Mouse (Mus musculus): ENCODE measurements around the gene Pou2f3. TPM values are rescaled to one million over a fixed set of nuclear protein-coding genes. Genes with fewer than 3 reads are reported as not detected.
A peak's percentile ranks its signal among the peaks of the same experiment; 100 is the strongest.

Gene Pou2f3
- polyA plus RNA-seq, 1 experiment from 2014 or later: 0.53 TPM

DNA sequence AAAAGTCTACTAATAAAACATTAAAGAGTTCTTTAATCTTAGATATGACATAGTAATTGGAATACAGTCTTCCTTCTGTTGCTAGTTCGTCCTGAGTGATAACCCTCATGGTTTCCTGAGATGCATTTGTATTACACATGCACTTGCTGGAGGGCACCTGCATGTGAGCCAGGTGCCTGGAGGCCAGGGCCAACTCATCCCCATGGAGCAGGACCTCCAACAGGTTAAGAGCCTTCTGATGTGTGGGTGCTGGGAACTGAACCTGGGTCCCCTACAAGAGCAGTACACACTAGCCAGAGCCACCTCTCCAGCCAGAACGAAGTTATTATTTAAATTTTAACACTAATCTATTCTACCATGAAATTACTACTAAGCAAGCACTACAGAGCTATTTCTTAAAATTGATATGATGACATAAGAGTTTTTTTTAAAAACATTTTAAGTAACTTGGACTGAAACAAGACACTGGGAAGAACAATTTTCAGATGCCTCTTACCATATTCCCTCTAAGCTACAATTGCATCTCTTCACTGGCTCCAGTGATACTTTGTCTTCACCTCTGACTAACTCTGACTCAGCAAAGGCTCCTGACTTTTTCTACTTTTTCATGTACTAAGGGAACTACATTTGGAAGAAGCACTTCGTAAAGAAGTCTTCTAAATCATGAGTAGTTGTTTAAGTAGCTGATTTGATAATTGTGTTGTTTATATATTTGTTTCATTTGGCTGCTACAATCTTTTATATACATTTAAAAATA, 112.2 kb downstream of the Pou2f3 start:
- Histone ChIP-seq H3K9ac (ENCODE audit: low read length) (no peak overlapping the region), H3K27me3 (ENCODE audit: control insufficient read depth, insufficient read depth, low read length) (no peaks in the 10 kb centered on the region), H3K27ac (ENCODE audit: low read length) (no peak overlapping the region), H3K36me3 (ENCODE audit: control insufficient read depth, insufficient read depth) (no peaks in the 10 kb centered on the region), H3K4me1 (ENCODE audit: control insufficient read depth, insufficient read depth, low read length) (peaks cover 21% of the 10 kb centered on the region), H3K4me3 (ENCODE audit: low read length) (no peak overlapping the region), H3K4me2 (ENCODE audit: low read depth, low read length) (no peak overlapping the region), H3K9me3 (replicated peaks; ENCODE audit: control insufficient read depth, low read length) (no peaks in the 10 kb centered on the region)
- no peak for ATAC-seq (replicated peaks; ENCODE audit: extremely low read depth, insufficient read depth, low FRiP score)
- WGBS: 82% methylated on average over 3 of the region's 3 CpGs

GRCm38 (mm10) chr9:43096337-43096736, 113.8 kb downstream of the Pou2f3 start:
- Histone ChIP-seq H3K27me3 (ENCODE audit: control insufficient read depth, insufficient read depth, low read length) (no peaks in the 10 kb centered on the region), H3K4me3 (ENCODE audit: low read length) (no peak overlapping the region), H3K9ac (ENCODE audit: low read length) (no peak overlapping the region), H3K36me3 (ENCODE audit: control insufficient read depth, insufficient read depth) (no peaks in the 10 kb centered on the region), H3K4me2 (ENCODE audit: low read depth, low read length) (no peak overlapping the region), H3K9me3 (replicated peaks; ENCODE audit: control insufficient read depth, low read length) (no peaks in the 10 kb centered on the region), H3K4me1 (ENCODE audit: control insufficient read depth, insufficient read depth, low read length) (peaks cover 11% of the 10 kb centered on the region), H3K27ac (ENCODE audit: low read length) (no peak overlapping the region)
- no peak for ATAC-seq (replicated peaks; ENCODE audit: extremely low read depth, insufficient read depth, low FRiP score)

DNA sequence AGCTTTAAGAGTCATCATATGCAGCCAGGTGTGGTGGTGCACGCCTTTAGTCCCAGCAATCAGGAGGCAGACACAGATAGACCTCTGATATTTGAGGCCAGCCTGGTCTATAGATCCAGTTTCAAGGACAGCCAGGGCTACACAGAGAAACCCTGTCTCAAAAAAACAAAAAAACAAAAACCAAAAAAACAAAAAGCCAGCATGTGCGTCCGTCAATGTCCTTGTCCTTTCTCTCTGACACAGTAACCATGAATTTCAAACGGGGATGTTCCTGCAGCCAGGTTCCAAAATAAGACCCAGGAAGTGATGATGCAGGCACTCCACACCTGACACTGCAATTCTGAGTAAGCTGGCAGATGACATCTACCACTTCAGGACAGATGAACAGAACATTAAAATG, 115.3 kb downstream of the Pou2f3 start:
- WGBS: 75% methylated on average over 4 of the region's 4 CpGs
- H3K4me1 ChIP-seq (ENCODE audit: control insufficient read depth, insufficient read depth, low read length): peaks cover 14% of the 10 kb centered on the region
- ATAC-seq (replicated peaks; ENCODE audit: extremely low read depth, insufficient read depth, low FRiP score): no peak

DNA sequence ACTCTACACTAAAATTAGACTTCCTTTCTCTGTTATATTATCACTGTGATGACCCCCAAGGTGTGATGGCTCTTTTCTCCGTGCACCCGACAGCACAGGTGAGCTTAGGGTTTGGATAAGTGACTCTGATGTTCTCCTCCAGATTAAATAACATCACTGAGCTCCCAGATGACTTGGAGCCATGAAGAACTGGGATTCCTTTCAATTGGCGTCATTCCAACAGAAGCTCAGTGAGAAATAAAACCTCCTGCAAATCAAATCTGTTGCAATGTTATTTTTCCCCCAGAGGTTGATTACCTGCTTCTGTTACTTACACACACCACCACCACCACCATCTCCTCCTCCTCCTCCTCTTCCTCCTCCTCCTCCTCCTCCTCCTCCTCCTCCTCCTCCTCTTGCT, 116.4 kb downstream of the Pou2f3 start:
- H3K36me3 ChIP-seq (ENCODE audit: control insufficient read depth, insufficient read depth): no peaks in the 10 kb centered on the region
- peaks cover 12% of the 10 kb centered on the region for H3K4me1 ChIP-seq (ENCODE audit: control insufficient read depth, insufficient read depth, low read length)
- ATAC-seq (replicated peaks; ENCODE audit: extremely low read depth, insufficient read depth, low FRiP score): 0 out of 2 replicates have a peak, but pooled peaks have one; percentile 29
- H3K9me3 ChIP-seq (replicated peaks; ENCODE audit: control insufficient read depth, low read length): no peaks in the 10 kb centered on the region
- H3K27me3 ChIP-seq (ENCODE audit: control insufficient read depth, insufficient read depth, low read length): no peaks in the 10 kb centered on the region
- H3K4me2 ChIP-seq (ENCODE audit: low read depth, low read length): no peak overlapping the region
- no peak overlapping the region for H3K27ac ChIP-seq (ENCODE audit: low read length)
- no peak overlapping the region for H3K9ac ChIP-seq (ENCODE audit: low read length)
- 45% methylated on average over 3 of the region's 3 CpGs for WGBS
- no peak overlapping the region for H3K4me3 ChIP-seq (ENCODE audit: low read length)

More for the DNA sequence above, 115.3 kb downstream of the Pou2f3 start:
- no peak overlapping the region for H3K27ac ChIP-seq (ENCODE audit: low read length)
- no peak overlapping the region for H3K4me2 ChIP-seq (ENCODE audit: low read depth, low read length)
- no peak overlapping the region for H3K9ac ChIP-seq (ENCODE audit: low read length)
- no peaks in the 10 kb centered on the region for H3K36me3 ChIP-seq (ENCODE audit: control insufficient read depth, insufficient read depth)
- H3K9me3 ChIP-seq (replicated peaks; ENCODE audit: control insufficient read depth, low read length): no peaks in the 10 kb centered on the region
- H3K27me3 ChIP-seq (ENCODE audit: control insufficient read depth, insufficient read depth, low read length): no peaks in the 10 kb centered on the region
- H3K4me3 ChIP-seq (ENCODE audit: low read length): no peak overlapping the region

DNA sequence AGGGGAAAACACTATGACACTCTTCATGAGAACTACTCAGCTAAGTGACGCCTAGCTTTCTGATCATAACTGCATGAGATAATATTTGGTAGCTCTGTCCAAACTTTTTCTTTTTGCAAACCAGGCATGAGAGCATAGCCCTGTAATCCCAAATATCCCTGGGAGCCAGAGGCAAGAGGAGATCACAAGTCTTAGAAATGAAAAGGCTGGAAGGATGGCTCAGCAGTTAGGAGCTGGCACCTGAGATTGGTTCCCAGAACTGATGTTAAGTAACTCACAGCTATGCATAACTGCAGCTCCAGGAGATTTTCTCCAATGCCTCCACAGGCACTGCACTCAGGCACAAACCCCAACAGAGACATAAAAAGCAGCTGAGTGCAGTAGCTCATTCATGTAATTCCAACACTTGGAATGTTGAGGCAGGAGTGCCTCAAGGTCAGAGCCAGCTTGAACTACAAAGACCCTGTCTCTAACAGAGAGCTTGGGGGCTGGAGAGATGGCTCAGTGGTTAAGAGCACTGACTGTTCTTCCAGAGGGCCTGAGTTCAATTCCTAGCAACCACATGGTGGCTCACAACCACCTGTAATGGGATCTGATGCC, 124.4 kb downstream of the Pou2f3 start:
- Histone ChIP-seq H3K27ac (ENCODE audit: low read length) (peak overlapping the region; percentile 48), H3K36me3 (ENCODE audit: control insufficient read depth, insufficient read depth) (no peaks in the 10 kb centered on the region), H3K4me2 (ENCODE audit: low read depth, low read length) (no peak overlapping the region), H3K4me1 (ENCODE audit: control insufficient read depth, insufficient read depth, low read length) (peaks cover 28% of the 10 kb centered on the region), H3K27me3 (ENCODE audit: control insufficient read depth, insufficient read depth, low read length) (no peaks in the 10 kb centered on the region), H3K4me3 (ENCODE audit: low read length) (no peak overlapping the region), H3K9me3 (replicated peaks; ENCODE audit: control insufficient read depth, low read length) (no peaks in the 10 kb centered on the region), H3K9ac (ENCODE audit: low read length) (no peak overlapping the region)
- no peak for ATAC-seq (replicated peaks; ENCODE audit: extremely low read depth, insufficient read depth, low FRiP score)
- 50% methylated on average over 1 of the region's 1 CpGs for WGBS

- Histone ChIP-seq H3K9ac (ENCODE audit: low read length) (no peak overlapping the region), H3K4me3 (ENCODE audit: low read length) (no peak overlapping the region), H3K27me3 (ENCODE audit: control insufficient read depth, insufficient read depth, low read length) (no peaks in the 10 kb centered on the region), H3K36me3 (ENCODE audit: control insufficient read depth, insufficient read depth) (no peaks in the 10 kb centered on the region), H3K9me3 (replicated peaks; ENCODE audit: control insufficient read depth, low read length) (no peaks in the 10 kb centered on the region), H3K4me2 (ENCODE audit: low read depth, low read length) (no peak overlapping the region), H3K27ac (ENCODE audit: low read length) (peak overlapping the region; percentile 48), H3K4me1 (ENCODE audit: control insufficient read depth, insufficient read depth, low read length) (peaks cover 33% of the 10 kb centered on the region)
- 55% methylated on average over 7 of the region's 7 CpGs for WGBS
- ATAC-seq (replicated peaks; ENCODE audit: extremely low read depth, insufficient read depth, low FRiP score): no peak
These were observed 125.4 kb downstream of the Pou2f3 start for GRCm38 (mm10) chr9:43084496-43085362.

- 61% methylated on average over 7 of the region's 7 CpGs for WGBS
- H3K27ac ChIP-seq (ENCODE audit: low read length): no peak overlapping the region
- H3K4me1 ChIP-seq (ENCODE audit: control insufficient read depth, insufficient read depth, low read length): peaks cover 33% of the 10 kb centered on the region
- no peak overlapping the region for H3K4me3 ChIP-seq (ENCODE audit: low read length)
- H3K9me3 ChIP-seq (replicated peaks; ENCODE audit: control insufficient read depth, low read length): no peaks in the 10 kb centered on the region
- H3K9ac ChIP-seq (ENCODE audit: low read length): no peak overlapping the region
- no peaks in the 10 kb centered on the region for H3K36me3 ChIP-seq (ENCODE audit: control insufficient read depth, insufficient read depth)
- H3K4me2 ChIP-seq (ENCODE audit: low read depth, low read length): no peak overlapping the region
- no peak for ATAC-seq (replicated peaks; ENCODE audit: extremely low read depth, insufficient read depth, low FRiP score)
- H3K27me3 ChIP-seq (ENCODE audit: control insufficient read depth, insufficient read depth, low read length): no peaks in the 10 kb centered on the region
These were observed 126.6 kb downstream of the Pou2f3 start for GRCm38 (mm10) chr9:43083441-43084055.

GRCm38 (mm10) chr9:43078711-43079110, 131.5 kb downstream of the Pou2f3 start:
- Histone ChIP-seq H3K4me3 (ENCODE audit: low read length) (no peak overlapping the region), H3K36me3 (ENCODE audit: control insufficient read depth, insufficient read depth) (no peaks in the 10 kb centered on the region), H3K4me2 (ENCODE audit: low read depth, low read length) (no peak overlapping the region), H3K27ac (ENCODE audit: low read length) (no peak overlapping the region), H3K27me3 (ENCODE audit: control insufficient read depth, insufficient read depth, low read length) (no peaks in the 10 kb centered on the region), H3K4me1 (ENCODE audit: control insufficient read depth, insufficient read depth, low read length) (peaks cover 20% of the 10 kb centered on the region), H3K9me3 (replicated peaks; ENCODE audit: control insufficient read depth, low read length) (no peaks in the 10 kb centered on the region), H3K9ac (ENCODE audit: low read length) (no peak overlapping the region)
- WGBS: 90% methylated on average over 3 of the region's 3 CpGs
- no peak for ATAC-seq (replicated peaks; ENCODE audit: extremely low read depth, insufficient read depth, low FRiP score)
